Mouse (Mus musculus): ENCODE results near the gene BC028528.

DNA sequence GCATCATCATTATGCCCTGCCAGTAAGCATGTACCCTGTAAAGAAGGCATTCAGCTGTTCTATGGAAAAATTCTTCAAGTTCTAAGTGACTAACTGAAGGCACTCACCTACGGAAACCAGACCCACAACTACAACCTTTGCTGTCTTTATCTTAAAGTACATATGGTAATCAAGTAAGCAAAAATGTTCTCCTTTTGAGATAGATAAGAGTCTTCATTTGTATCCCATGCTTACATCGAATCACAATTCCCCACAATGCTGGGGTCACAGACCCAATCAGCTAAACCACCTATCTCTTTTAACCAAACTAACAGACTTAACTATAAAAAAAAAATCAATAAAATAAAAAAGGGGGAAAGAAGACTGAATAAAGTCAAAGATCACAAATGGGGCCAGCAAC, 52.6 kb downstream of the BC028528 start:
- TF ChIP-seq POLR2A (IDR thresholded peaks at IDR 0.05; ENCODE audit: borderline replicate concordance, low read depth, low read length) = no peak
- no peak for TF ChIP-seq CTCF (IDR thresholded peaks at IDR 0.05; ENCODE audit: low read depth, low read length)

All from bone marrow macrophage, adult 2 months (primary cell).